Mouse (Mus musculus) limb, embryonic 15.5 days (tissue): ENCODE measurements around the gene Tmem222. TPM values are rescaled to one million over a fixed set of nuclear protein-coding genes. Genes with fewer than 3 reads are reported as not detected.

ENCODE experiments used
- ATAC-seq: fragments of 200-750 bp; cut with Nextera tagmentation; 2 replicates; pipeline ENCODE4 v1.8.0; 2017; ENCODE audit warnings: low read depth, moderate TSS enrichment; ENCODE audit not compliant: insufficient number of reproducible peaks, low FRiP score, low TSS enrichment
- H3K27ac ChIP-seq: fragments of 300-500 bp; sonication (generic); 2 replicates; pipeline ENCODE4 v1.5.1; 2015; ENCODE audit warnings: moderate library complexity, mild to moderate bottlenecking, inconsistent platforms
- H3K27me3 ChIP-seq: fragments of 300-500 bp; sonication (generic); 2 replicates; pipeline ENCODE4 v1.6.1; 2015; ENCODE audit warnings: inconsistent platforms
- H3K36me3 ChIP-seq: fragments of 300-500 bp; sonication (generic); 2 replicates; pipeline ENCODE4 v1.6.1; 2015; ENCODE audit warnings: inconsistent platforms
- H3K4me1 ChIP-seq: fragments of 300-500 bp; sonication (generic); 2 replicates; pipeline ENCODE4 v1.6.1; 2015; ENCODE audit warnings: inconsistent platforms
- H3K4me2 ChIP-seq: fragments of 300-500 bp; sonication (generic); 2 replicates; pipeline ENCODE4 v1.6.1; 2015; ENCODE audit warnings: mild to moderate bottlenecking, inconsistent platforms
- H3K4me3 ChIP-seq: fragments of 300-500 bp; sonication (generic); 2 replicates; pipeline ENCODE4 v1.5.1; 2015; ENCODE audit warnings: mild to moderate bottlenecking, inconsistent platforms
- H3K9ac ChIP-seq: fragments of 300-500 bp; sonication (generic); 2 replicates; pipeline ENCODE4 v1.6.1; 2015; ENCODE audit warnings: inconsistent platforms
- H3K9me3 ChIP-seq: fragments of 300-500 bp; sonication (generic); 2 replicates; pipeline ENCODE4 v1.6.1; 2016; ENCODE audit warnings: inconsistent platforms
- whole genome bisulfite sequencing: fragments of 180-500 bp; shearing (Covaris S2); methylation state at CpG from one replicate; pipeline ENCODE4 v1.1.7; 2015; 5-methylcytosine and 5-hydroxymethylcytosine counted together
- polyA plus RNA-seq: library from polyadenylated mRNA; unstranded; fragments of >200 nt; fragmentation: Nextera tagmentation; extraction: Ambion mirVana; gene quantifications from 2 replicates; pipeline ENCODE4 v1.2.1, GENCODE M21; 2015

Gene Tmem222
- polyA plus RNA-seq, 1 experiment from 2014 or later = 81.6 TPM

- Histone ChIP-seq H3K27ac (peak within 1 kb of the TSS; percentile 75), H3K36me3 (peaks cover 37% of the 10 kb centered on the region), H3K9ac (no peak within 1 kb of the TSS), H3K4me1 (peaks cover 6% of the 10 kb centered on the region; the same call in 1 of the 2 replicates), H3K9me3 (no peaks in the 10 kb centered on the region), H3K27me3 (no peaks in the 10 kb centered on the region), H3K4me3 (peak within 1 kb of the TSS; percentile 27), H3K4me2 (peak within 1 kb of the TSS; percentile 22)
- 32% methylated on average over 7 of the region's 7 CpGs for WGBS
- no peak for ATAC-seq
These were observed 14.7 kb downstream of the Tmem222 start, which contains the start of gene Sytl1 for GRCm38 (mm10) chr4:133262882-133263281. Gene Sytl1 (minus strand): TSS chr4:133263113.

DNA sequence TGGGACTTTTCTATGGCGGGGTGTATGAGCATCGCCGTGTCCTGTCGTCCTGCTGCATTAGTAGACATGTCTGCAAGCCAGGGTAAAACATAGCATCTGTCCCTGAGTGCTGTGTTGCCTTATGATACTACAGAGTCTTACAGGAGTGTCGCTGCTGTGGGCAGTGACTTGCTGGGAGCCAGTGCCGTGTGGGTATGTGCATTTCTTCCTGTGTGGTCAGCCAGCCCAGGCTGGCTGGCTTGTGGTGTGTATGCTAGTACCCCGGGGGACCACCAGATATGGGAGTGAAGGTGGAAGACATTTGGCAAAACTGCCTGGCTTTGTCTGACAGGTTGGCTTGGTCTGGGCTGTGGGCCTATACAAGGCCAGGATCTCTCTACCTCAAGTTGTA is 15.2 kb downstream of the Tmem222 start:
- Histone ChIP-seq H3K4me2 (peak overlapping the region; percentile 10), H3K36me3 (peaks cover 32% of the 10 kb centered on the region), H3K27ac (peak overlapping the region; percentile 75), H3K9ac (no peak overlapping the region), H3K9me3 (no peaks in the 10 kb centered on the region), H3K4me1 (peaks cover 6% of the 10 kb centered on the region; the same call in 1 of the 2 replicates), H3K4me3 (peak overlapping the region; percentile 27), H3K27me3 (0 out of 2 replicates have a peak, but pooled peaks cover 3% of the 10 kb centered on the region)
- 54% methylated on average over 7 of the region's 7 CpGs for WGBS
- no peak for ATAC-seq

- H3K9ac ChIP-seq = no peak overlapping the region
- H3K27ac ChIP-seq = peak overlapping the region; percentile 75
- WGBS = 38% methylated on average over 10 of the region's 10 CpGs
- H3K4me2 ChIP-seq = peak overlapping the region; percentile 22
- H3K27me3 ChIP-seq = peaks cover 9% of the 10 kb centered on the region
- H3K9me3 ChIP-seq = no peaks in the 10 kb centered on the region
- ATAC-seq = no peak
- peak overlapping the region; percentile 27 for H3K4me3 ChIP-seq
- H3K36me3 ChIP-seq = peaks cover 26% of the 10 kb centered on the region
- H3K4me1 ChIP-seq = peaks cover 9% of the 10 kb centered on the region
These were observed 15.8 kb downstream of the Tmem222 start for GRCm38 (mm10) chr4:133261641-133262374.

DNA sequence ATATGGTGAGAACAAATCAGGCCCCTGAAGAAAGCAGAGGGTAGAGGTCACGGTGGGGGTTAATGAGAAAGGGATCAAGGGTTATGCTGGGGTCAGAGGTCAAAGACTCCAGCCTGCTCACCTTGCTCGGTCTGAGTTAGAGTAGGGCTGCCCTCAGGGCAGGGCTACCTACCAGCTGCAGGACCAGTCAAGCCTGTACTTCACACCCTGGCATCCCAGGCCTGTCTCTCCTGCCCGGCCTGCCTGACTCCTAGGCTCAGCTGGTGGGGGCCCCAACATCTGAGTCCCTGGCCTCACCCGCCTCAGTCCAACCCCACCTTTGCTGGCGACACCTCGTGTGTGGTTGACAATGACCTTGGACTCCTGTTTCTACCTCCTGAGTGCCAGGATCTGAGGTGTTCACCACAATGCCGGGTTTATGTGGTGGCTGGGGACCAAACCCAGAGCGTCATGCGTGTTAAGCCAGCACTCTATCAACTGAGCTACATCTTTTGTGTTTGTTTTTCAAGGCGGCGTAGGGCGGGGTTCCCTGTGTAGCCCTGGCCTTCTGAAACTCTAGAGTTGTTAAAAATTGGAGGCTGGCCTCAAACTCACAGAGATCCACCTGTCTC is 19.7 kb downstream of the Tmem222 start:
- WGBS = 76% methylated on average over 12 of the region's 12 CpGs
- H3K9me3 ChIP-seq = no peaks in the 10 kb centered on the region
- H3K4me2 ChIP-seq = no peak overlapping the region
- H3K27me3 ChIP-seq = peaks cover 29% of the 10 kb centered on the region
- H3K4me3 ChIP-seq = no peak overlapping the region
- no peak overlapping the region for H3K27ac ChIP-seq
- H3K9ac ChIP-seq = no peak overlapping the region
- H3K36me3 ChIP-seq = no peaks in the 10 kb centered on the region
- H3K4me1 ChIP-seq = peaks cover 12% of the 10 kb centered on the region
- ATAC-seq = no peak

DNA sequence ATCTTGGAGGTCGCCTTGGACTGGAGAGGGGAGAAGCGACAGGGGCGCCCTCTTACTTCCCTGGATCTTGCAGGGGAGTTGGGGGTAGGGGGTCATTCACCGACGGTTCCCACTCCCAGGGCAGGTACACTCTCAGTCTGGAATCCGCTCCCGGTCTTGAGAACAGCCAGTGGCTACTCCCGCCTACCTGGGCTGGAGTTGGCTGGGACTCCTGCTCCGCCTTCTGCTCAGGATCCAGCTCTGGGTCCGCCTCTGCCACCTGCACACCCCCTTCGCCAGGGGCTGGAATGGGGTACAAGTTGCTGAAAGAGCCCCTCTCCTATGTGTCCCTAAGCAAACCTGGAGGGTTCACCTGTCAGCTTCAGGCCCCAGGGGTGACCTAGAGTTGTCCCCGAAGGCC is 20.4 kb downstream of the Tmem222 start:
- H3K4me2 ChIP-seq = peak overlapping the region; percentile 34
- H3K9ac ChIP-seq = no peak overlapping the region
- H3K27me3 ChIP-seq = peaks cover 35% of the 10 kb centered on the region
- peak; percentile 21; the same call in 1 of the 2 replicates for ATAC-seq
- H3K36me3 ChIP-seq = no peaks in the 10 kb centered on the region
- no peaks in the 10 kb centered on the region for H3K9me3 ChIP-seq
- peaks cover 12% of the 10 kb centered on the region for H3K4me1 ChIP-seq
- WGBS = 29% methylated on average over 12 of the region's 12 CpGs
- H3K4me3 ChIP-seq = peak overlapping the region; percentile 12; the same call in 1 of the 2 replicates
- no peak overlapping the region for H3K27ac ChIP-seq

DNA sequence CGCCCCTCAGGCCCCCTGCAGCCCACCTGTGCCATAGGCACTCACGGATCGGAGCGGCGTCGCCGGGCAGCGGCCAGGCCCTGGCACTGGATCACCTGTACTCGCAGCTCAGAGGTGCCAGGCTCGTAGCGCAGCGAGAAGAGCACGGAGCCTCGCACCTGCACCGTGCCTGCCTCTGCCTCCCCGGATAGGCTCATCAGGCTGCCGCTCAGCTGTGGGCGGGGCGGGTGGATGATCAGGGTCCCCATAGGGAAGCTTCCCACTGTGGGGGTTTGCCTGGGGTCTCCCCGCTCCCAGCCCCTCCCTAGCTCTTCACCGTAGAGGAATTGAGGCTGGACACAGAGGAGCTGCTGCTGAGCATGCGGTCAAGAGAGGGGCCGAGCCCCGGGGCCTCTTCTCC is 20.8 kb downstream of the Tmem222 start:
- 0 out of 2 replicates have a peak, but pooled peaks have one; percentile 16 for ATAC-seq
- Histone ChIP-seq H3K4me1 (peaks cover 8% of the 10 kb centered on the region), H3K4me2 (peak overlapping the region; percentile 34), H3K9ac (no peak overlapping the region), H3K4me3 (peak overlapping the region; percentile 12), H3K27me3 (peaks cover 39% of the 10 kb centered on the region), H3K36me3 (no peaks in the 10 kb centered on the region), H3K9me3 (no peaks in the 10 kb centered on the region), H3K27ac (no peak overlapping the region)
- WGBS = 12% methylated on average over 24 of the region's 24 CpGs

GRCm38 (mm10) chr4:133255392-133255791 is 22.2 kb downstream of the Tmem222 start:
- Histone ChIP-seq H3K4me3 (no peak overlapping the region), H3K9ac (no peak overlapping the region), H3K4me2 (no peak overlapping the region), H3K4me1 (peaks cover 19% of the 10 kb centered on the region), H3K27ac (no peak overlapping the region), H3K27me3 (peaks cover 50% of the 10 kb centered on the region), H3K36me3 (no peaks in the 10 kb centered on the region), H3K9me3 (no peaks in the 10 kb centered on the region)
- no peak for ATAC-seq
- 52% methylated on average over 6 of the region's 6 CpGs for WGBS

DNA sequence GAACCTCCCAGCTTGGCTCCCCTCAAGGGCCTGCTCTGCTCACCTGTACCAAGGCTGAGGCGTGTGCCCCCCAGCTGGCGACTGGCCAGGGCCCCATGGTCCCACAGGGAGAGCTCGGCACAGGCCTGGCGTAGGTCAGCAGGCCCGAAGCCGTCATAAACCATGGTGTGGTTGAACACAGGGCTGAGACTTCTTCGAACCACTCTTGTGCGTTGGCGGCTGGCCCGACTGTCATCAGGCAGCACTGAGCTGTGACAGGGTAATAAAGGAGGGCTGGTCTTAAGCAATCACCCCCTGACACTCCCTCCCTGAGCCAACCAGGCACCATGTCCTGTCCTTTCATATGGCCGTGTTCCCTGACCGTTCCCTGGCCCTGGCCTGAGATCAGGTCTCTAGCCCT is 24.2 kb downstream of the Tmem222 start:
- no peak overlapping the region for H3K9ac ChIP-seq
- no peak overlapping the region for H3K4me2 ChIP-seq
- H3K27ac ChIP-seq = no peak overlapping the region
- H3K4me3 ChIP-seq = no peak overlapping the region
- H3K36me3 ChIP-seq = no peaks in the 10 kb centered on the region
- 55% methylated on average over 12 of the region's 12 CpGs for WGBS
- H3K4me1 ChIP-seq = peaks cover 25% of the 10 kb centered on the region
- ATAC-seq = no peak
- peaks cover 63% of the 10 kb centered on the region for H3K27me3 ChIP-seq
- no peaks in the 10 kb centered on the region for H3K9me3 ChIP-seq

DNA sequence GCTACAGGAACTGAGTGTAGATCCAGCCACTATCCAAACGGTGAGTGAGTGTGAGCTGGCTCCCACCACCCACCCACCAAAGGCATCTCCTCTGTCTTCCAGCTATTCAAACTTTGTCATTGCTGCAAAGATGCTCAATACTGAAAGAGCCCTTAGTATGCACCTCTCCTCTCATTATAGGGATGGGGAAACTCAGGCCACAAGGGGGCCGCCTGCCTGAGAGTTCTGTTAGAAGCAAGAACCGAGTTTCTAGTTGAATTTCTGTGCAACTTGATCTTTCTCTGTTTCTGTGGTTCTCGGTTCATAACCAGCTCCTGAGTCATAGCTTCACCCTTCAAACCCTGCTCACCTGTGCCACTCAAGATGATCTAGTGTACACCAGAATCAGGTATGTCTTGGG is 25.5 kb downstream of the Tmem222 start:
- H3K36me3 ChIP-seq = no peaks in the 10 kb centered on the region
- no peak overlapping the region for H3K4me2 ChIP-seq
- peaks cover 28% of the 10 kb centered on the region for H3K4me1 ChIP-seq
- H3K9ac ChIP-seq = no peak overlapping the region
- H3K9me3 ChIP-seq = no peaks in the 10 kb centered on the region
- H3K27me3 ChIP-seq = peaks cover 70% of the 10 kb centered on the region
- H3K4me3 ChIP-seq = no peak overlapping the region
- no peak for ATAC-seq
- no peak overlapping the region for H3K27ac ChIP-seq
- WGBS = 33% methylated on average over 4 of the region's 4 CpGs

DNA sequence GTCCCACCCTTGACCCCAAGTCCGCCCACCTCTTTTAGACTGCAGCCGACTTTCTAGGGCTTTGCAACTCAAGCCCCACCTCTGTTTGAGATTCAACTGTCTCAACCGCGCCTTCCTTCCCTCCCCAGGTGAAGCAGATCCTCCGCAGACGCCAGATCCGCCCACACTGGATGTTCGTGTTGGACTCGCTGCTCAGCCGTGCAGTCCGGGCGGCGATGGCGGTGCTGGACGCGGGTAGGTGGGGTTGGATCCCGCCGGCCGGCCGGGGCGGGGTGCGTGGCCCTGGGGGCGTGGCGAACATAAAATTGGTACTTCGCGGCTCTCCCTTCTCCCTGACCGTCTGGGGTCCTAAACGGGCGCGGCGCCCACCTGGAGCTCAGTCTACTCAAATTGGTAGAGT is 26.4 kb downstream of the Tmem222 start:
- peak overlapping the region; percentile 72 for H3K4me2 ChIP-seq
- H3K36me3 ChIP-seq = no peaks in the 10 kb centered on the region
- no peak for ATAC-seq
- WGBS = 3% methylated on average over 31 of the region's 31 CpGs
- peaks cover 26% of the 10 kb centered on the region for H3K4me1 ChIP-seq
- peak overlapping the region; percentile 42 for H3K4me3 ChIP-seq
- peaks cover 70% of the 10 kb centered on the region for H3K27me3 ChIP-seq
- 0 out of 2 replicates have a peak overlapping the region, but pooled peaks have one; percentile 33 for H3K27ac ChIP-seq
- H3K9me3 ChIP-seq = no peaks in the 10 kb centered on the region
- H3K9ac ChIP-seq = peak overlapping the region; percentile 31; the same call in 1 of the 2 replicates

DNA sequence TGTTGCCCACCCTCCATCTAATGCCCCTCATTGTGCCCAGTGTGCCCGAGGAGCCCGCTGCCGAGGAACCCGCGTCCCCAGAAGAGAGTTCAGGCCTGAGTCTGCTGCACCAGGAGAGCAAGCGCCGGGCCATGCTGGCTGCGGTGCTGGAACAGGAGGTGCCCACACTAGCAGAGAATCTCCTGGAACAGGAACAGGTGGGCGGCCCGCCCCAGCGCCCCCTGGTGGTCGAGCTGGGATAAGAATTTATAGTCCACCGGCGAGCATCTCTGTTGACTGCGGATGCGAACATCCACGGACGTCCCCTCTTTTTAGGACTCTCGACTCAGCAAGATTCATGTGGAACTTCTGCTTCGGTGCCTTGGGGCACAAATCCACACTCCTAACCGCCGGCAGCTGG is 27.0 kb downstream of the Tmem222 start:
- Histone ChIP-seq H3K9ac (peak overlapping the region; percentile 31; the same call in 1 of the 2 replicates), H3K36me3 (no peaks in the 10 kb centered on the region), H3K9me3 (no peaks in the 10 kb centered on the region), H3K27me3 (peaks cover 66% of the 10 kb centered on the region), H3K4me3 (peak overlapping the region; percentile 42), H3K4me2 (peak overlapping the region; percentile 72), H3K4me1 (peaks cover 26% of the 10 kb centered on the region), H3K27ac (no peak overlapping the region)
- WGBS = 3% methylated on average over 22 of the region's 22 CpGs
- no peak for ATAC-seq

GRCm38 (mm10) chr4:133247806-133248449 is 29.7 kb downstream of the Tmem222 start:
- H3K9me3 ChIP-seq = no peaks in the 10 kb centered on the region
- H3K27ac ChIP-seq = no peak overlapping the region
- no peak for ATAC-seq
- H3K4me2 ChIP-seq = no peak overlapping the region
- H3K27me3 ChIP-seq = peaks cover 76% of the 10 kb centered on the region
- no peaks in the 10 kb centered on the region for H3K36me3 ChIP-seq
- H3K4me3 ChIP-seq = no peak overlapping the region
- 68% methylated on average over 13 of the region's 13 CpGs for WGBS
- H3K4me1 ChIP-seq = peaks cover 26% of the 10 kb centered on the region
- H3K9ac ChIP-seq = no peak overlapping the region
